Mouse (Mus musculus) ES-Bruce4 (cell line): Measurements from ENCODE around the gene Xpnpep2.

Experiments
- CTCF ChIP-seq: IDR thresholded peaks from one replicate; pipeline ENCODE4 v1.8.1; 2011; ENCODE audit warnings: low read depth, low read length
- POLR2A ChIP-seq: IDR thresholded peaks from one replicate; pipeline ENCODE4 v1.8.1; 2011; ENCODE audit warnings: low read length; ENCODE audit not compliant: insufficient read depth

DNA sequence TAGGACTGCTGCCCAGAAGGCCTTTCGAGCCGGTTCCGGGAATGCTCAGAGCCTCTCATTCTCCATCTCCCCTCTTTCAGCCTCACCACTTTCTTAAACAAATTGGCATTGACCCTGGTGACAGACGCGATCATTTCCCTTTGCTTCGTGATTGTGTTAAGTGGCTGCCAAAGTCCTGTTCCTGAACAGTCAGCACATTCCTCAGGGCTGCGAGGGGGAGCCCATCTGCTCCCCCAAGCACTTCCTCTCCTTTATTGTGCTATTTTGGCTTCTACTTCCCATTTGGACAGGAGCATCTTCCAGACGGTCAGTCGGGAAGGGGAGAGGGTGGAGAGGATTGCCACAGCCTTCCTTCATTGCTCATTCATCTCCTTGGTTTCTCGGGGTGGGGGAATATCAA lies 16.4 kb upstream of the Xpnpep2 start:
- TF ChIP-seq CTCF: no peak
- no peak for TF ChIP-seq POLR2A
